Mouse (Mus musculus) hindbrain, embryonic 13.5 days (tissue): ENCODE measurements around the gene Olfr13. TPM values are rescaled to one million over a fixed set of nuclear protein-coding genes. Genes with fewer than 3 reads are reported as not detected.

Experiments
- polyA plus RNA-seq: library from polyadenylated mRNA; unstranded; fragments of >200 nt; fragmentation: Nextera tagmentation; extraction: Ambion mirVana; gene quantifications from 2 replicates; pipeline ENCODE4 v1.2.1, GENCODE M21; 2015

The Olfr13 gene
- polyA plus RNA-seq, 1 experiment from 2014 or later: not detected

Other genes with a start within 250 kb of the Olfr13 start
- gene Olfr444, start 223.1 kb upstream of the Olfr13 start, polyA plus RNA-seq: not detected in 2 replicates
- not detected in 2 replicates for gene Olfr441, start 65.8 kb upstream of the Olfr13 start, polyA plus RNA-seq
- gene Olfr237-ps1, start 25.6 kb upstream of the Olfr13 start, polyA plus RNA-seq: not detected in 2 replicates
- not detected in 2 replicates for gene Olfr437, start 8.9 kb upstream of the Olfr13 start, polyA plus RNA-seq
- gene Olfr435, start 25.0 kb downstream of the Olfr13 start, polyA plus RNA-seq: not detected in 2 replicates
- not detected in 2 replicates for gene Olfr434, start 40.9 kb downstream of the Olfr13 start, polyA plus RNA-seq
- gene Olfr47, start 59.4 kb downstream of the Olfr13 start, polyA plus RNA-seq: not detected in 2 replicates
- gene Arhgef5, start 93.4 kb downstream of the Olfr13 start, polyA plus RNA-seq: 2.3 and 2.4 TPM in 2 replicates
- gene Nobox, start 137.4 kb downstream of the Olfr13 start, polyA plus RNA-seq: 0.19 TPM in 1 of 2 replicates, not detected in the other